Mouse (Mus musculus): ENCODE results near the gene Rpl36al.

The Rpl36al gene

GRCm38 (mm10) chr12:69183583-69184308 is at the start of gene Rpl36al, which contains the start of gene Mgat2:
Gene Rpl36al (minus strand): TSS chr12:69184083.
Gene Mgat2 (plus strand): TSS chr12:69184157.
- peak; percentile 99 for DNase-seq (ENCODE audit: low spot score)

GRCm38 (mm10) chr12:69229251-69229650 is 45.4 kb upstream of the Rpl36al start:
- DNase-seq (ENCODE audit: low spot score): peak; percentile 31

GRCm38 (mm10) chr12:69227776-69228466 is 44.0 kb upstream of the Rpl36al start, which contains the start of gene Pole2:
Gene Pole2 (minus strand): TSS chr12:69228195.
- peak; percentile 86 for DNase-seq (ENCODE audit: low spot score)

- no peak for DNase-seq (ENCODE audit: low spot score)
These were observed 36.9 kb upstream of the Rpl36al start for GRCm38 (mm10) chr12:69220613-69221277.

GRCm38 (mm10) chr12:69216587-69216986 is 32.7 kb upstream of the Rpl36al start:
- DNase-seq (ENCODE audit: low spot score): no peak

- DNase-seq (ENCODE audit: low spot score): peak; percentile 58
These were observed 31.3 kb upstream of the Rpl36al start for GRCm38 (mm10) chr12:69215000-69215785.

- no peak for DNase-seq (ENCODE audit: low spot score)
These were observed 30.5 kb upstream of the Rpl36al start for GRCm38 (mm10) chr12:69214393-69214792.

GRCm38 (mm10) chr12:69213186-69213777 is 29.4 kb upstream of the Rpl36al start:
- no peak for DNase-seq (ENCODE audit: low spot score)

GRCm38 (mm10) chr12:69211057-69211456 is 27.2 kb upstream of the Rpl36al start:
- no peak for DNase-seq (ENCODE audit: low spot score)

- DNase-seq (ENCODE audit: low spot score): no peak
These were observed 26.4 kb upstream of the Rpl36al start for GRCm38 (mm10) chr12:69210056-69210979.

GRCm38 (mm10) chr12:69208520-69208919 is 24.6 kb upstream of the Rpl36al start:
- no peak for DNase-seq (ENCODE audit: low spot score)

GRCm38 (mm10) chr12:69207926-69208325 is 24.0 kb upstream of the Rpl36al start:
- no peak for DNase-seq (ENCODE audit: low spot score)

- no peak for DNase-seq (ENCODE audit: low spot score)
These were observed 23.5 kb upstream of the Rpl36al start for GRCm38 (mm10) chr12:69207396-69207795.

GRCm38 (mm10) chr12:69204052-69204833 is 20.4 kb upstream of the Rpl36al start, which contains the start of gene Gm49384:
Gene Gm49384 (minus strand): TSS chr12:69204267.
- DNase-seq (ENCODE audit: low spot score): no peak

- DNase-seq (ENCODE audit: low spot score): no peak
These were observed 15.1 kb upstream of the Rpl36al start for GRCm38 (mm10) chr12:69198985-69199384.

- peak; percentile 62 for DNase-seq (ENCODE audit: low spot score)
These were observed 14.3 kb upstream of the Rpl36al start, which contains the start of gene Dnaaf2 for GRCm38 (mm10) chr12:69198164-69198535. Gene Dnaaf2 (minus strand): TSS chr12:69198429.

GRCm38 (mm10) chr12:69197378-69198163 is 13.7 kb upstream of the Rpl36al start:
- DNase-seq (ENCODE audit: low spot score): peak; percentile 32
